Mouse (Mus musculus): ENCODE measurements around the gene Bmp10. TPM values are rescaled to one million over a fixed set of nuclear protein-coding genes. Genes with fewer than 3 reads are reported as not detected.
A peak's percentile ranks its signal among the peaks of the same experiment; 100 is the strongest.
"Not testable (repeated sequence)": the region's sequence is repeated elsewhere in the genome, so short reads cannot be mapped to it uniquely, and the experiment has no call there.

Bmp10 gene
- polyA plus RNA-seq, 1 experiment from 2014 or later, result 4.2 TPM

DNA sequence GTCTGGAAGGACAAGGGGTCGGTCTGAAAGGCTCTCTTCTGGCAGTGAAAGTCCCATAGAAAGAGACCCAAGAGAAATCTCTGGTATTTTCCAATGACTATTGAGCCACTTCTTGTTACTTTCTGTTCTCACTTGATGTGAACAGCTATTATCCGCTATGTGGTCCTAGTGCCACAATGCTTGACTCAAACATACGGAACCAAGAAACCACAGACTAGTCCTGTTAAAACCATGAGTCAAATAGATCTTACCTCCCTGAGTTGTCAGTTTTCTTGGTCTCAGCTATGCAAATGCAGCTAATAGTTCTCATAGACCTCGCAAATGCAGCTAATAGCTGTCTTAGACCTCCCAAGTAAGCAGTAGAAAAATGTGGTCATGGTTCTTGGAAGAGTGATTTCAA, 18.4 kb downstream of the Bmp10 start:
- Histone ChIP-seq H3K9ac (no peak overlapping the region), H3K27ac (replicated peaks) (no peak overlapping the region), H3K9me3 (no peaks in the 10 kb centered on the region), H3K4me1 (peaks cover 50% of the 10 kb centered on the region), H3K4me2 (no peak overlapping the region), H3K36me3 (no peaks in the 10 kb centered on the region), H3K27me3 (replicated peaks) (peaks cover 85% of the 10 kb centered on the region), H3K4me3 (no peak overlapping the region)
- no peak for ATAC-seq (ENCODE audit: extremely low read depth, insufficient number of reproducible peaks, low FRiP score, low TSS enrichment)
- WGBS, result 88% methylated on average over 4 of the region's 4 CpGs

DNA sequence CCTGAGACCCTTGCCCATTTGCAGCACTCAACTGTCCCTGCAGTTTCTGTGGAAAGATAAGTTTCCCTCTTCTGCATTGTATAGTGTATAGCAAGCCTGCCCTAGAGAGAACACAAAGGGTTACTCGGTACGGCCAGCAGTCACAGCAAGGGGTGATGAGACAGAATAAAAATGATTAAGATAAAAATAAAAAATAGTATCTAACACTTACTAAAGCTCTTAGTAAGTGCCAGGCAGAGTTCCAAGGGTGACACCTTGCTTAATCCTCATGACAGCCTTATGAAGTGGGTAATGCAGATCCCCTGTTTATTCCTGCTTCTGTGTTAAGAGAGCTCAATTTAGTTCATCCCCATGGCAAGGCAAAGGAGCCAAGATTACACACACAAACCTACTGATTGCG, 20.7 kb downstream of the Bmp10 start:
- Histone ChIP-seq H3K27ac (replicated peaks) (peak overlapping the region; percentile 63), H3K4me1 (peaks cover 30% of the 10 kb centered on the region), H3K36me3 (no peaks in the 10 kb centered on the region), H3K4me3 (no peak overlapping the region), H3K9me3 (0 out of 2 replicates have a peak, but pooled peaks cover 4% of the 10 kb centered on the region), H3K27me3 (replicated peaks) (peaks cover 92% of the 10 kb centered on the region), H3K9ac (no peak overlapping the region), H3K4me2 (0 out of 2 replicates have a peak overlapping the region, but pooled peaks have one; percentile 0)
- WGBS, result 39% methylated on average over 3 of the region's 3 CpGs
- no peak; the same call in 1 of the 2 replicates for ATAC-seq (ENCODE audit: extremely low read depth, insufficient number of reproducible peaks, low FRiP score, low TSS enrichment)

DNA sequence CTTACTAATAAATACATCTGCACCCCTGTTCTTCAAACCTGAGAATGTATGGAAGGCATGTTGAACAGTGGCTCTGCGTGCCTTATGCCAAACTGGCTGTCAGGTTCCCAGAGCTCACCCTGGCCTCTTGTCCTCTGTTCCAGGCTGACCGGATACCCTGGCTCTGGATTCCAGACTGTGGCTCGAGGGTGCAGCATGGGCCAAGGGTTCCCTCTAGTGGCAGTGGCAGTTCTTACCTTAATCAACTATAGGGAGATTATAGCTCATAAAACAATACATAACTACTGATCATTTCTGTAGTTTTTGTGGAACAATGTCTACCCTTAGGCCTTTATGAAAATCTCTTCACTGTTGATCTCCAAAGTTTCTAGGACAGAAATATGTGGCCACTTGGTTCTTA, 22.2 kb downstream of the Bmp10 start:
- WGBS, result 50% methylated on average over 3 of the region's 3 CpGs
- Histone ChIP-seq H3K27me3 (replicated peaks) (peaks cover 98% of the 10 kb centered on the region), H3K4me1 (peaks cover 30% of the 10 kb centered on the region), H3K27ac (replicated peaks) (no peak overlapping the region), H3K4me3 (no peak overlapping the region), H3K9me3 (0 out of 2 replicates have a peak, but pooled peaks cover 4% of the 10 kb centered on the region), H3K4me2 (no peak overlapping the region), H3K36me3 (no peaks in the 10 kb centered on the region), H3K9ac (no peak overlapping the region)
- no peak for ATAC-seq (ENCODE audit: extremely low read depth, insufficient number of reproducible peaks, low FRiP score, low TSS enrichment)

DNA sequence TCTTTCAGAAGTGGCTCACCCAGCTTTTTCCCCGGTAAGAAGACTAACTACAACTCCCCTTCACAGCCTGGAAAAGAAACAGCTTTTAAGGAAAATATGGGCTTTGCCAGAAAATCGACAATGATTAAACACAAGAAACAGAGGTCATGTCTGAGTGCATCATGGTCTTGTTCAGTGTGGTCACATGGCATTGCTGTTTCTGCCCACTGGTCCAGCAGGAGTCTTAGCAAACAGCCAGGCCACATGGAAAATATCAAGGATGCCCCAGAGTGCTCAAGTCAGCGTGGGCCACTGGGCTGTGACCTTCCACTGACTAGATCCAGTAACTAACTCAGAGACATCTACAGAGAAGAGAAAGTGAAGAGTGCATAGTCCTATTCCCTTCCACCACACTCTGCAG, 23.0 kb downstream of the Bmp10 start:
- 63% methylated on average over 3 of the region's 3 CpGs for WGBS
- Histone ChIP-seq H3K9me3 (0 out of 2 replicates have a peak, but pooled peaks cover 4% of the 10 kb centered on the region), H3K27me3 (replicated peaks) (peaks cover 98% of the 10 kb centered on the region), H3K27ac (replicated peaks) (no peak overlapping the region), H3K9ac (no peak overlapping the region), H3K4me2 (no peak overlapping the region), H3K4me3 (no peak overlapping the region), H3K4me1 (peaks cover 30% of the 10 kb centered on the region), H3K36me3 (no peaks in the 10 kb centered on the region)
- no peak for ATAC-seq (ENCODE audit: extremely low read depth, insufficient number of reproducible peaks, low FRiP score, low TSS enrichment)

DNA sequence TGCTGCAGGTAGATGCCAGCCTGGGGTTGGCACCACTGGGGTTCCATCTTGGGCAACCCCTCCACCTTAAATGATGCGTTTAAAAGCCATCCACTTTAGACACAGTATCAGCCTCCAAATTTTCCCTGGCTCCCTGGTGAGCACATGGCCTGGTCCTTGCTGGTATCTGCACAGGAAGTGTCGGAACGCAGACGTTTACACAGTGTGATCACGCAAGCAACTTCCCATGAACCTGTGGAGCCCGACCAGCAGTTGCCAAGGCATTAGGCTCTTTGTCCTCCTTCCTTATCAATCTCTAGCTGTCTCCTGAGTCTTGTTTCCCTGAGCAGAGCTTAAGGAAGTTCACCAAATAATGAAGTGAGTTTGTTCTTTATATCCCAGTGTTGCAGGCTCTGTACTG, 26.7 kb downstream of the Bmp10 start:
- Histone ChIP-seq H3K4me3 (no peak overlapping the region), H3K36me3 (no peaks in the 10 kb centered on the region), H3K4me2 (no peak overlapping the region), H3K27me3 (replicated peaks) (peaks cover 93% of the 10 kb centered on the region), H3K27ac (replicated peaks) (no peak overlapping the region), H3K9me3 (0 out of 2 replicates have a peak, but pooled peaks cover 4% of the 10 kb centered on the region), H3K4me1 (peaks cover 6% of the 10 kb centered on the region), H3K9ac (no peak overlapping the region)
- no peak for ATAC-seq (ENCODE audit: extremely low read depth, insufficient number of reproducible peaks, low FRiP score, low TSS enrichment)
- WGBS, result 53% methylated on average over 6 of the region's 6 CpGs

DNA sequence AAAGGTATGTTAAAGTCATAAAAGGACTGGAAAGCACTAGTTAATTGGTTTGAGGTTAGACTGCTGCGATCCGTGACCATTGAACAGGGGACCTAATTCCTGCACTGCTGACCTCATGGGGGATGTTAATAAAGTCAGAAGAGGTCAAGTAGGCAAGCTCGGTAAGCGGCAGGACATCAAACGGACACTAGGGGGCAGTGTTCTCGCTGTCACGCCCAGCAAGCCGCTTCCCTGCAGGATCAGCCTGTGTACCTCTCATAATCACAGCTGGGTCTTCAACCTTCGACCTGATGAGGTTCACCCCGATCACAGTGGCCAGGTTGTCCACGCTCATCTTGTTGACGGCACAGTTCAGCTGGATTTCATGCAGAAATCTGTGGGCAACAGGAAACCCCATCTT, 37.4 kb downstream of the Bmp10 start:
- 16% methylated on average over 12 of the region's 12 CpGs for WGBS
- H3K4me1 ChIP-seq, result peaks cover 10% of the 10 kb centered on the region
- H3K27me3 ChIP-seq (replicated peaks), result peaks cover 48% of the 10 kb centered on the region
- no peak overlapping the region; the same call in 1 of the 2 replicates for H3K4me3 ChIP-seq
- ATAC-seq (ENCODE audit: extremely low read depth, insufficient number of reproducible peaks, low FRiP score, low TSS enrichment), result 0 out of 2 replicates have a peak, but pooled peaks have one; percentile 14
- H3K4me2 ChIP-seq, result peak overlapping the region; percentile 56
- no peaks in the 10 kb centered on the region for H3K9me3 ChIP-seq
- no peaks in the 10 kb centered on the region for H3K36me3 ChIP-seq
- no peak overlapping the region for H3K9ac ChIP-seq
- H3K27ac ChIP-seq (replicated peaks), result no peak overlapping the region

DNA sequence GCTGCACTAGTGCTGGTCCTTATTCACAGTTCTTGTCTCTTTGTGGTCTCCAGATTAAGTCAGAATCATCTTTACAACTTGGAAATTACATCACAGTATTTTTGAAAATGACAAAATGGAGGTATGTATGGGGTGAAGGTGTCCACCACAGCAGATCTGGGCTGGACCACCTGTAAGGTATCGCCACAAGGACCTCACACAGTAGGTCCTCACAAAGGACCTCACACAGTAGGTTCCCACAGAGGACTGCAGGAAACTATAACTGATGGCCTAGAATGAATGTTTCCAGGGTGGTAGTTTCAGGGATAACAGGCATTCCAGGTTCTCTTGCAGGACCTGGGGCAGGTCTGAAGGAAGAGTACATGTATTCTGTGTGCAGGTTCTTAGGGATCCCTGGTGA, 38.6 kb downstream of the Bmp10 start:
- Histone ChIP-seq H3K4me3 (no peak overlapping the region), H3K36me3 (no peaks in the 10 kb centered on the region), H3K9ac (no peak overlapping the region), H3K4me1 (peaks cover 10% of the 10 kb centered on the region), H3K27ac (replicated peaks) (no peak overlapping the region), H3K27me3 (replicated peaks) (peaks cover 45% of the 10 kb centered on the region), H3K4me2 (no peak overlapping the region), H3K9me3 (no peaks in the 10 kb centered on the region)
- no peak for ATAC-seq (ENCODE audit: extremely low read depth, insufficient number of reproducible peaks, low FRiP score, low TSS enrichment)
- WGBS, result 90% methylated on average over 1 of the region's 1 CpGs

DNA sequence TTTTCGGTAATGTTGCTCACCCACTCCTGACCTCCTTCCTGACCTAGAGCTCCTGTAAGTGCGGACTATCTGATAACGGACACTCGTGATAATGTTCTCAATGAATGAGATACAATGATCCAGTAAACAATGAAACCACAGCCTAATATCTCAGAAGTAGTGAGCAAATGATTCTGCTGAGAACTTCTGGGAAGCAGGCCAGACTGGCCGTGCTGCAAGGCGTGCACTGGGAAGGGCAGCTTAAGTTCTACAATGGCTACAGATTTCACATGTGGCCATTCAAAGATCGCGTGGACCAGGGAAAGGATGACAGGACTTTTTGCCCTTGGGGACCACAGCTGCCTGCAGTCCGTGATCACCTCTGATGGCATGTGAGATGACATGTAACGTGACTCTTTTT, 39.6 kb downstream of the Bmp10 start:
- Histone ChIP-seq H3K4me1 (peaks cover 10% of the 10 kb centered on the region), H3K4me2 (no peak overlapping the region), H3K27me3 (replicated peaks) (peaks cover 40% of the 10 kb centered on the region), H3K9me3 (no peaks in the 10 kb centered on the region), H3K36me3 (no peaks in the 10 kb centered on the region), H3K4me3 (no peak overlapping the region), H3K9ac (no peak overlapping the region), H3K27ac (replicated peaks) (no peak overlapping the region)
- ATAC-seq (ENCODE audit: extremely low read depth, insufficient number of reproducible peaks, low FRiP score, low TSS enrichment), result no peak
- WGBS, result 54% methylated on average over 10 of the region's 10 CpGs

DNA sequence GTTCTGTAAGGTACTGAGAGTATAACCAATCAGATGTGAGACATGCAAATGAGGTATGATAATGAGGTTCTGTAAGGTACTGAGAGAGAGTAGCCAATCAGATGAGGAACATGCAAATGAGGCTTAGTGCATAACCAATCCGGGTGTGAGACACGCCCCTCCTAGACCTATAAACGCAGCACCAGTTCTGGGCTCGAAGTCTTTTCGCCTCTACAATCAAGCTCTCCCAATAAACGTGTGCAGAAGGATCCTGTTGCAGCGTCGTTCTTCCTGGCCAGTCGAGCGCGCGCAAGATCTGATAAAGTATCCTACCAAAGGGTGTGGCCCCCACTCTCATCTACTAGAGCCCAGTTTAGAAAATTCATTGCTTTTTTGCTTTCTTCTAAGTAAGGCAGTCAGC, 41.3 kb downstream of the Bmp10 start:
- not testable (repeated sequence) for H3K9me3 ChIP-seq; H3K27ac ChIP-seq (replicated peaks); H3K9ac ChIP-seq; H3K4me2 ChIP-seq; H3K4me3 ChIP-seq; ATAC-seq (ENCODE audit: extremely low read depth, insufficient number of reproducible peaks, low FRiP score, low TSS enrichment); H3K36me3 ChIP-seq
- H3K27me3 ChIP-seq (replicated peaks), result peaks cover 33% of the 10 kb centered on the region
- 92% methylated on average over 12 of the region's 12 CpGs for WGBS
- peaks cover 10% of the 10 kb centered on the region for H3K4me1 ChIP-seq

DNA sequence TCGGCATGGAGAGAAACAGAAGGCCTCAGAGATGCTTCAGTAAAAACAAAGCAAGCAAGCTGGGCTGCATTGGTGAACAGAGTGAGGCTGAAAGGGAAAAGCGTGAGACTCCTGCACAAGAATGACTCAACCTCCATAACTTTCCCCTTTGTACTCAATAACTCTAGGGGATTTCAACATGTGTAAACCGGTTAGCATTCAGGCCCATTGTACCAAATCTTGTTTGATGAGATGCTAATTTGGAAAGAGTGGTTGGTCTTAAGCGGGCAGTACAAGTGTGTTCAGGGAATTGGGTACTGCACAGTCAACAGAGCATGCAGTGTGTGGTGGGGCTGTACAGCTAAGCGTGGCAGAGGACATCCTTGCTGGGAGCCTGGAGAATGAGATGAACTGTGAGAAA, 46.4 kb downstream of the Bmp10 start:
- Histone ChIP-seq H3K4me2 (no peak overlapping the region), H3K9ac (no peak overlapping the region), H3K9me3 (no peaks in the 10 kb centered on the region), H3K4me3 (no peak overlapping the region), H3K27me3 (replicated peaks) (peaks cover 44% of the 10 kb centered on the region), H3K27ac (replicated peaks) (no peak overlapping the region), H3K36me3 (no peaks in the 10 kb centered on the region), H3K4me1 (0 out of 2 replicates have a peak, but pooled peaks cover 4% of the 10 kb centered on the region)
- 83% methylated on average over 5 of the region's 5 CpGs for WGBS
- ATAC-seq (ENCODE audit: extremely low read depth, insufficient number of reproducible peaks, low FRiP score, low TSS enrichment), result no peak

DNA sequence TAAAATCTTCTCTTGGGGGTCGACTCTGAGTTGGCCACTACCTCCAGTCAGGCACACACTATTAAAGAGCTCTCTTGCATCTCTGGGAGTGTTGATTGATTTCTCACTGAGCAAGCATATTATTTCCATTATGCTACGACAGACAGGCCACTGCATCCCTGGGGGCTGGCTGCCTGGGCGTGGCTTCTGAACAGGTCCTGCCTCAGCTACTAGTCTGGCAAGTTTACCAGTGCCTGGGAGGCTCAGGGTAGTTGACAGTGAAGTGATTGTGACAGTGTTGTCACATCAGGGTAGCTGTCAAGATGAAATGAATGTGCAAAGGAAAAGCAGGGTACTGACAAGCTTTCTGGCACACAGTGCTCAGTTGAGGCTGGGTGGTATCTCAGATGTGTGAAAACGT, 50.1 kb downstream of the Bmp10 start:
- H3K4me1 ChIP-seq, result 0 out of 2 replicates have a peak, but pooled peaks cover 4% of the 10 kb centered on the region
- no peaks in the 10 kb centered on the region for H3K36me3 ChIP-seq
- WGBS, result 39% methylated on average over 4 of the region's 4 CpGs
- no peak for ATAC-seq (ENCODE audit: extremely low read depth, insufficient number of reproducible peaks, low FRiP score, low TSS enrichment)
- H3K27me3 ChIP-seq (replicated peaks), result peaks cover 45% of the 10 kb centered on the region
- H3K4me3 ChIP-seq, result no peak overlapping the region
- no peak overlapping the region for H3K9ac ChIP-seq
- H3K27ac ChIP-seq (replicated peaks), result no peak overlapping the region
- H3K4me2 ChIP-seq, result no peak overlapping the region
- H3K9me3 ChIP-seq, result no peaks in the 10 kb centered on the region

DNA sequence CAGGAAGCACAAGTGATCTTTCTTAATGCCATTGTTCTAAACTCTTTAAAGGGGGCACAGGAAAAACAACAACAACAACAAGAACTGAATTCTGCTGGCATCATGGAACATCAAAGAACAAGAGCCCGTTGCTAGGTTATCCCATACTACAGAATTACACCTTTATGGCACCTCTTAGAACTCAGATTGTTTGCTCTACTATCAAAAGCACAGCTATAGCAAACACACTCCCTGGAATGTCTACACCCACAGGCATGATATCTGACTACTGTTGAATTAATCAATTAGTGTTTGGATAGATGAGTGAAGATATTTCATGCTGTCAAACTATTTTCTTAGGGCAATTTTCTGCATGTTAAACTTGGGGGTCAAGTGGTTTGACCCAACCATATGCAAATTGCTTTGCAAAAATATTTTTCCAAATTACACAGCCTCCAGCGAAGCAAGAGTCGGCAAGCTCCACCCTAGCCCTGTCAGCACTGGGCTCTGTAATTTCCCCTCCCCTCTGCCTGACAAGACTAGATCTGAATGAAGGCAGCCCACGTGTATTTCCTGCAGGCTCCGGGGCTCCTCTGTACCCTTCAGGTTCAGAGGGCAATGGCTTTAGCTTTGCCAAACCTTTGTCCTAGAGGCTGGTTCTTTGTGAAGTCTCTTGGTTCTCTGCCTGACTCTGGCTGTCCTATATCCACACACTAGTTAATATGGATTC, 50.7 kb downstream of the Bmp10 start:
- Histone ChIP-seq H3K4me2 (no peak overlapping the region), H3K4me3 (no peak overlapping the region), H3K9me3 (no peaks in the 10 kb centered on the region), H3K4me1 (0 out of 2 replicates have a peak, but pooled peaks cover 4% of the 10 kb centered on the region), H3K9ac (no peak overlapping the region), H3K27ac (replicated peaks) (no peak overlapping the region), H3K36me3 (no peaks in the 10 kb centered on the region), H3K27me3 (replicated peaks) (peaks cover 44% of the 10 kb centered on the region; the same call in 1 of the 2 replicates)
- ATAC-seq (ENCODE audit: extremely low read depth, insufficient number of reproducible peaks, low FRiP score, low TSS enrichment), result no peak
- 35% methylated on average over 5 of the region's 5 CpGs for WGBS

Data from heart, embryonic 13.5 days (tissue).